Mouse (Mus musculus): ENCODE measurements at regions not wholly inside any gene's neighbourhood (a gene's known extent, or its start where the extent isn't known, plus 50 kb on each side); places are given as distances from the start of the nearest gene placed in this dataset.

DNA sequence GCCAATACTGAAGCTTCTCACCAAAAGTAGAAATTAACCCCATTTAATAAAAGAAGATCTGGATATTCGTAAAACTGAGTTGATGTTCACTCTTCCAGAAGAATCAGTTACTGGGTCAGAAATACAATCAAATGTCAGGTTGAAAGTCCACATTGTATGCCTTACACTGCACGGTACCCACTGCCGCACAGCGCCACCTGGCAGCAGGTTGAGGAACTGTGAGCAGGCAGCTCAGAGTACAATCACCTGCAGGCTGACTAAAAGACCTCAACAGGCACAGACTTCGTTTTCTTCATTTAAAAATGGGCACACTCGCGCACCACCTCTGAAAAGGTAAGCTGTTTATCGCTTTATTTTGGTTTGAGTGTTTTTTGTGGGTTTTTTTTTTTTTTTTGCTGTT is 341.8 kb upstream of the Mms22l start:
- peak; percentile 4 for DNase-seq (ENCODE audit: low spot score)

DNA sequence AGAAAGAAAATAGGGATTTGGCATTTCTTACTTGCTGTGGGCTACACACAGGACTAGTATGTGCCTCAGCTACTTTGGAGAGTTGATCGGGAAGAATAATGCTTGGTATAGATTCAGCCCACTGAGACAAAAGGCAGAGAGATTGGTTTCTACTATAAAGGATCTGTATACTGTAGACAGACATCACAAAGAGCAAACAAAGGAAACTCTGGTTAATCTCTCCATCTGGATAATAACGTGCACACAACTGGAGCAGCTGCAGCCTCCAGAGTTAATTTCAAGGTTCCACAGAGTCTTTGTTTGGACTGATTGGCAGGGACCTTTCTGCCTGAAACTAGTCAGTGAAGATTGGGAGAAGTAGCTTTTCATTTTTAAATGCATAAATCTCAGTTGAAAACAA is 322.5 kb upstream of the Mms22l start:
- DNase-seq (ENCODE audit: low spot score): no peak

DNA sequence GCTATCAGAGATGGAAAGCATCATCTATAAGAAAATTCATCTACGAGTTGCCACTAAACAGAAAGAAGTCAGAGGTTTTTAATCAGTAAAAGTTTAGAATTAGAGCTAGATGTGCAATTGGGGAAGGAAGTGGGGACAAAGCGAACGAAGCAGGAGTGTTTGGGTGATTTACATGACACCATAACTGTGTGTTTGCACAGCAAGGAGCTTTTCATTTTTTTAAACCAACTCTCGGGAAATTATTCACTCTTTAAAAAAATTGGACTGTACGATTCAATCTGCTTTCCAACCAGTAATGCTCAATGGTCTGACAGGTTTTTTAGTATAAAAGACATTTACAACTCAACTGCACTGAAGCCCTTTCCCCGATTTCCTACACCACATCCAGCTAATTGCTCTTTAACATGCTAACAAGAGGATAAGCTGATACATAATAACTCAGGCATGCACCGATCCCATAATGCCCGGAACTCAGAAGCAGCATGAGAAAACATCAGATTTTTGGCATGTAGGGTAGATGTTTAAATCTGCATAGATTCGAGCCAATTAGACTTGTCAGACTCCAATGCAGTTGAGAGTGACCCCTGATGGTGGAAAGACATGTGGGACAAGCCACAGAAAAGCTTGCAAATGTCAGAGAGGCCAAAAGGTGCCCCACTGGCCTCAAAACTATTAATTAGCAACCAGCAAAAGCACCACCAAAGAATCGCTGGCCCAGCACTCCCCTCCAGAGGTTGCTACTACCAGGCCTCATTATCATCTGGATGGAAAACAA is 282.8 kb upstream of the Mms22l start:
- no peak for DNase-seq (ENCODE audit: low spot score)

DNA sequence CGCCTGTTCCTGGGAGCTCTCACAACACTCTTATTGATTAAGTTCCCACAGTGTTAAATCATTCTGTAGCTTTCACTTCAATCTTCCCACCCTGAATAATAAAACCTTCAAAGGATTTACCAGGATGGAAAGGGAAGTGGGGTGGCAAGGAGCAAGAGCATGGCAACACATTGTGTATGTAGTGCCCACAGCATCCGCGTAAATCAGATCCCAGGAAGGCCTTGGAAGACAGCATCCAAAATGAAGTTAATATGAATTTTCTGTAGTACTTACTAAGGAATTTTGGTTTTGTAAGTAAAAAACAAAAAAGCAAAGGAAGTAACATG is 282.3 kb upstream of the Mms22l start:
- no peak for DNase-seq (ENCODE audit: low spot score)

DNA sequence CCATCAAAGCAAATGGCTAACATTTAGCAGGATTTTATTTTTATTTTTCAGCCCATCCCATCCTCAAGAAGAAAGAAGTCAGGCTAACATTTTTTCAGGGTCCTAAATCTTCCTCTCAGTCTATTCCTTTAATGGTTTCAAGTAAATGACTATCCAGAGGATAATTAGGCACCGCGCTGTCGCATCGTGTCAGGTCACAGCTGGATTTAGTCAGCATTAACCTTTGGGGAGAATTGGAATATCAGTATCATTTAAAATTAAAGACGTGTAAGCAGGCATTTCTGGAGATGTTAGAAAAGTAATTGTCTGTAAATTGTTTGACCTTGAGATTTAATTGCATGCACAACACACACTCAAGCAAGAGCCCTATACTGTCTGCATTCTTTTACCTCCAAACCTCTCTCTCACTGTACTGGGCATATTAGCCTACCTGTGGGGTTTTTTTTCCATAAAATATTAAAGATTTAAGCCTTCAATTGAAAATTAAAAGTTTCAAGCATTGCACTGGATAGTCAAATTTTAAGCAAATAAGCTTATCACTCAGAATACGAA is 277.8 kb upstream of the Mms22l start:
- no peak for DNase-seq (ENCODE audit: low spot score)

DNA sequence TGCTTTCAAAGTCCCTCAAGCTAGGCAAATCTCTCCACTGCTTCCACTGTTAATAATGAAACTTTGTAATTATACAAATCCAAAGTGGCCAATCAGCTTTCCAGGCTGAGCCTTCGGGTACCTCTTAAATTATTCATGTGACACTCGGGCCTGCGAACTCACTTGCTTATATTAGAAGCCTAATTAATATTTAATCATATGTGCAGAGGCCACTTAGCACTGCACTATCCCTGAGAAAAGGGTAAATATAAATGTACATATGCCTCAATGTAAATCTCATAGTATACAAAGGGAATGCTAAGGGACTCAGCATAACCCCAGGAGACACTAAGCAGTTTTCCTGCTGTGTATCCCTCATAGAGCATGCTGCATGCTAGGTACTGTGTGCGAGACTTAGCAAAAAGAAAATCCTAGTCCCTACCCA is 277.2 kb upstream of the Mms22l start:
- no peak for DNase-seq (ENCODE audit: low spot score)

DNA sequence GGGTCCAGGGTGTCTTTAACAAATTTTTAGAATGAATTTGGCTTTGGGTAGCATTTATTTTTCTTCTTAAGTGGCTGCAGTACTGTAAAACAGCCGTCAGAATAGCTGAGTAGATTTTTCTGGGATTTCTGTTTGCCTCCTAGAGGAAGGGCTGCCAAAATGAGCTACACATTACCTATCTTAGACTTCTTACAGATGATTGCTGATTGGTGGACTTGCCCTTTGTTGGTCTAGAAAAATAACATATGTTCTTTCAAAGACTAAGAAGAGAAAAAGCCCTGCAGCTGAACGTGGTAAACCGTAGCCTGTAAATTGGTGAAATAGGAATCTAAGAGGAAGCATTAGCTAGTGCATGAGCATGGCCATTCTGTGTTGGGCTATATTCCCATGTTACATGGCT is 276.7 kb upstream of the Mms22l start:
- DNase-seq (ENCODE audit: low spot score): no peak

DNA sequence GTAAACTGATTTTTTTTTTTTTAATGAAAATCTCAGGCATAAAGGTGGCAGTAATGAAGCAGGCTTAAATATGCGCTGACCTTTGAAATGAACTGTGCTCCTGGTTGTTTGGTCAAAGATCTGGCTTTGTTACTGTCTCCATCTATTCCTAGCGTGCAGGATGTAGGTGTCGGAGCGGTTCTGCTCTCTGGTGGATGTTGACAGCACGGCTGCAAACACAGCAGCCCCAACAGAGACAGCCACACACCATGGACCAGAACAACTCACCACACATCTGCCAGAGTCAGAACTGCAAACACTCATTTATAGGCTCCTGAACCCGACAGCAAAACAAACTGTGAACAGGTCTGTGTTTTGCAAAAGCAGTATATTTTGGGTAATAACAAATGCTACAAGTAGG is 251.1 kb upstream of the Mms22l start:
- no peak for DNase-seq (ENCODE audit: low spot score)

DNA sequence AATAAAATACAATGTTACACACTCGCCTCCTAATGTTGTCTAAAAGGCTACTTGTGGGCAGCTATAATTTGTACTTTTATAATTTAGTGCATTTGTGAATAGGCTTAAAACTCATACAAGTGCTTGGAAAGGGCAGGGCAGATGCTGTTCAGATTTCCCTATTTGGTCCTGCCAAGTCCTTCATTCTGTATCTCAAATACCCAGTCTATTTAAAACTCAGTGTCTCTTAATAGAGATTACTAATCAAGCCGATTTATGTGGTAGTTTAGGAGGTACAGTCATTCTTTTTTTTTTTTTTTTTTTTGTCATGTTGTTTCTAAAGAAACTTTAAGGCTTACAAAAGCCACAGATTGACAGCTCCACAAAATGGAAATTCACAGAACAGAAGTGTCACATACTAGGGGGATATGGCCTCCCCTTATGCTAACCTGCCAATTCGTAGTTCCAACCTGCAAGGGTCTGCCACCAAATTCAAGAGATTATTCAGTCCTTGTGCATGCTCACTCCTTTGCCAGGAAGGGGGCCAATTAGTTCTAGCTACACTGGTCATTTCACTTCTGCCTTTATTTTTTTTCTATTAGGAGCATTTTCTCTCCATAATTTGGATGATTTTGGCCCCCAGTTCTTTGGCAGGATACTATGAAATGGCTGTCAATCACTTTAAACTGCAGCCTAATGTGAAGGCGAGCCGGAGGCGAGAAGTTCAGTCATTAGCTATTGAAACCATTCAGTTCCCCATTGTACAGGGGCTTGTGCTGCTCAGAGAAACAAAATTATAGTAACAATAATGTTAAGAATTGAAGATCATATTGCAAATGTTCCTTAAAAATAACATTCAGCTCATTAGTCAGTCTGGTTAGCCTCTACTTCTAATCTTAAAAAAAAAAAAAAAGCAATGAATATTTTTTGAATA is 247.9 kb upstream of the Mms22l start:
- no peak for DNase-seq (ENCODE audit: low spot score)

DNA sequence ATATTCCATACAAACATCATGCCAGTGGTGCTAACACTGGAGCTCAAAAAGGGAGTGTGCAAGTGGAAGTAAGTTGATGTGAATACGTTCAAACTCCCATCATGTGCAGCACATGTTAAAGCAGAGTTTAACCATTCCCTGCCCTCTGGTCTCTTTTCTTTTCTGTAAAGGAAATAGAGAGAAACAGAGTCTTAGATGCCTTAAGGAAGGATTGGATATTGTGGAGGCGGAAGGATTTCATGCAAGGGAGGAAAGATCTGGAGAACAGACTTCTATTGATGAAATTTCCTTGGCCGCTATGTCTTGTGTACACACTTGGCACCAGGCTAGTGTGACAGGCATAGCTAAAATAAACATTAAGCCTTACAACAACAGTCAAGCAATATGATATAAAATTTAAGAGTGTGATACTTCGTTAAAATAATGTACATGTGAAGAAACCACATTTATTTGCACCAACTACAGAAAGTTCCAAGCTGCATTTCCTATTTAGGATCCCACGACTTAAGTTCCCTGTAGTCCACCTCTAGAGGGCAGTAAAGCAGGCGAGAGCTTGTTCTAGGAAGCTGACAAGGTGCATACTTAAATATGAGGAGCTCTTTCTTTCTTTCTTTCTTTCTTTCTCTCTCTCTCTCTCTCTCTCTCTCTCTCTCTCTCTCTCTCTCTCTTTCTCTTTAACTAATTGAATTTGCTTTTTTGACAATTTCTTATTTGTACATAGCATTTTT is 246.8 kb upstream of the Mms22l start:
- DNase-seq (ENCODE audit: low spot score): no peak

DNA sequence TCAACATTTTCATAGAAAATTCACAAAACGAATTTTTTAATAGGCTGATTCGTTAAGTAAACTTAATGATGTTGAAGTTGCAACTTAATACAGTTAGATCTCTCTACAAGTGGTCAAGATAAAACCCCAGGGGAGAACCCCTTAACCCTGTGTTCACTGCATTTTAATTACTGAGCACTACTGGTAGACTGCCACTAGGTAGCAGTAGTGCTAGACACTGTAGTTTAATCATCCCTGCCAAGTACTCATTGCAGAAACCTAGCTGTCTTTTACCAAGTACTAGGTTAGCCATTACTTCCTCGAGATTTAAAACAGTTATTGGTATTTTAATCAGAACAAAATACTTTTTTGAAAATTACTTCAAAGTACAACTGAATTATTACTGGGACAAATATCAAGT is 218.1 kb upstream of the Mms22l start:
- DNase-seq (ENCODE audit: low spot score): no peak

All from thymus, postnatal 0 days (tissue).